Mouse (Mus musculus): Measurements from ENCODE around the gene Myt1l.

Gene Myt1l

DNA sequence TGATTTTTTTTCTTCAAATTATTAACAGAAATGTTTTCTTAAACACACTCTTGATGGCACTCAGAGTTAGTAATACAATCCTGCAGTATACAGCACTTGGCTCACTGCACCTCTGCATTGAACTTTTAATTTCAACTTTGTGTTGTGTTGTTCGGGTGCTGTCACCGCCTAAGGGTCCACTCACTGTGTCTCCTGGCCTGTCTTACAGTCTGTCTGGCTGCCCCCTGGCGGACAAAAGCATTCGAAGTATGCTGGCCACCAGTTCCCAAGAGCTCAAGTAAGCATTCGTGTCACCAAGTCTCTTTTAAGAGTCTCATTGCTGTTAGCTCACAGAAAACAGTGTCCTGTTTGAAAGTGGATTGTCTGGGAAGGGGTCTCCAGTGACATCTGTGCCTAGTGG, 326.8 kb downstream of the Myt1l start:
- POLR2A ChIA-PET = no interaction called here
- CTCF ChIA-PET = interaction anchor here (0.6 to 1.1 kb wide), 9 partner anchors 12 to 804 kb away, joined by 3 to 10 read pairs (median 3); no protein-coding TSS in a partner anchor

GRCm38 (mm10) chr12:29860986-29861385, 332.8 kb downstream of the Myt1l start:
- CTCF ChIA-PET = no interaction called here
- POLR2A ChIA-PET = no interaction called here

- CTCF ChIA-PET = interaction anchor here in 1 of 4 experiments (1.0 to 1.6 kb wide), 2 partner anchors 13 to 14 kb away, joined by 3 read pairs; no protein-coding TSS in a partner anchor
- POLR2A ChIA-PET = no interaction called here
Observed at GRCm38 (mm10) chr12:29868295-29868694, 340.1 kb downstream of the Myt1l start.

DNA sequence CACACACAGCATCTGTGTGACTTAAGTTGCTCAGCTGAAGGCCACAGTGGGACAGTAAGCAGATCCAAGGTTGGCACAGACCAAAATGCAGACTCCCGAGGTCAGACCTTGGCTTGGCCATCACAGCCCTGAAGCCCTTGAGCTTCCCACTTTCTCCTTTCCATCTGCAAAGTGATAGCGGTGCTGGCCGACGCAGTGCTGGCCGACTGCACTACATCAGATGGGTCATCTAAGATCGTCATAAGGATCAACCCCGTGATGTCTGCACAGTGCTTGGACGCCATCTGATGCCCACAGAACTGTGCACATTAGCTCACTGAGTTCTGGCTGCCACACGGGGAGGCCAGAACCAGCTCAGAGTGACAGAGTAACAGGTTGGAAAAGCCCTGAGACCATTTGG, 340.6 kb downstream of the Myt1l start:
- ChIA-PET CTCF (no interaction called here), POLR2A (no interaction called here)

DNA sequence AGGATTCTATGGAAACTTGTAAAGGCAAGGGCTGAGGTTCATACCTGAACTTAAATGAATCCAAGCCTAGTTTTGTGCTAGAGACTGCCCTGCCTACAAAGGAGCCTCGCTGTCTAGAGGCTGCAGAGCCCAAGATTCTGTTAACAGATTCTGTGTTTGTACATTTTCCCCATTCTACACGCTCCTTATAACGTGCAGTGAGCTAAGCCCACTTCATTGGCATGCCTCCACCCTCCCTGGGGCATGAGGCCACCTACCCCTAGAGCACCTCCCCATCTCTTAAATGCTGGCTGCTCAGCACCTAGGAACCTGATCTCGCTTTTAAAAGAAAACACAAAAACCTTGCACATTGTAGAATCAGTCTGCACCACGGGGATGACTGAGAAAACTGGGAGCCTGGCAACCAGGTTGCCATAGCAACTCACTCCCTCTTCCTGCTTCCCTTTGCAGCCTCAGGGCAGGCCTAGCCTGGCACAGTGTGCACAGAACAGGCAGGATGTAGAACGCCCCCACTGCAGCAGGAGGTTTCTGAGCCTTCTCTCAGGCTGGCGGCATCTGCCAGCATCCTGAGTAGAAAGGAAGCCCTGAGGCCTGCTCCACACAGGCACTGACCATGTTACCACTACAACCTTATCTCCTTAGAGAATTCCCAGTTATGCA, 344.1 kb downstream of the Myt1l start:
- ChIA-PET CTCF (no interaction called here), POLR2A (no interaction called here)

DNA sequence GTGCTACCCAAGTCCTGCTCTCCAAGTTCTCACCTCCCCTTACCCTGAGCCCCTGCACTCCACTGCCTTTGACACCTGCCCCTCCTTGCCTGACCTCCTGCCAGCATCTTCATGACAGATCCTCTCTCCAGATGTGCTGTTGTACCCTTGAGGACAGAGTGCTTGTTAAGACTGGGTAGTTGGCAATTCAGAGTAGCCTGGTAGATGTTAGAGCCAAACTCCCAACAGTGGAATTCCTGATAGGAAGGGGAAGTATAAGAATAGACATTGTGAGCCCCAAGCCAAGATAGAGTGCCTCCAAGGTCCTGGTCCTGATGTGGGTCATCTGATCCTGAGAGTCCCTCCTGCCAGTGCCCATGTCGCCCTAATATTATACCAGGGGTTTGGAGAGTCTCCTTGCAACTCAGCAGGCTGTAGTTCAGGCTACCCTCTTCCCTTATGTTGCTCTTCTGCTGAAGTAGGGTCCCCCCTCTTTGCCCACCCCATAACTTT, 345.1 kb downstream of the Myt1l start:
- CTCF ChIA-PET = no interaction called here
- POLR2A ChIA-PET = no interaction called here

DNA sequence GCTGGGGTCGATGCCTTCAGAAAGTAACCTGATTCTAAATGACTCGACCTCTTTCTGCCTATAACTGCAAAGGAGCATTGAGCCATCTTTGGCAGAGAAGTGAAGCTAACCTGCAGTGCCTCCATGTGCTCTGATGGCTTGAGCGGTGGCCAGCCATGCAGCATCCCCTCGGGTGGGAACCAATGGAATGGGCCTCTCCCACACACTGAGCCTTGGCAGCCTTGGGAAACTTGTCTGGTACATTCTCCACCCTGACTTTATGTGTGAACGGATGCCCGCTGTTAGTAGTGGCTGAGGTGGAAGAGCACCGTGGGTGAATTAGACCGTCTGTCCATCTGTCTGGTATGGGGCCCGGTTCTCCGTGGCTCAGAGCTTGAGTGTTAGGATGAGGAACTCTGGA, 349.8 kb downstream of the Myt1l start:
- CTCF ChIA-PET = no interaction called here
- POLR2A ChIA-PET = no interaction called here

- ChIA-PET POLR2A (interaction anchor here in 2 of 4 experiments (0.7 to 0.8 kb wide), 2 partner anchors 345 to 1017 kb away, joined by 3 read pairs; no protein-coding TSS in a partner anchor), CTCF (interaction anchor here (0.5 to 1.6 kb wide), 27 partner anchors 13 to 1294 kb away, joined by 3 to 6 read pairs (median 4); no protein-coding TSS in a partner anchor)
Observed at GRCm38 (mm10) chr12:29882871-29883617, 354.9 kb downstream of the Myt1l start.

- CTCF ChIA-PET = no interaction called here
- POLR2A ChIA-PET = no interaction called here
Observed at GRCm38 (mm10) chr12:29884376-29884775, 356.2 kb downstream of the Myt1l start.

DNA sequence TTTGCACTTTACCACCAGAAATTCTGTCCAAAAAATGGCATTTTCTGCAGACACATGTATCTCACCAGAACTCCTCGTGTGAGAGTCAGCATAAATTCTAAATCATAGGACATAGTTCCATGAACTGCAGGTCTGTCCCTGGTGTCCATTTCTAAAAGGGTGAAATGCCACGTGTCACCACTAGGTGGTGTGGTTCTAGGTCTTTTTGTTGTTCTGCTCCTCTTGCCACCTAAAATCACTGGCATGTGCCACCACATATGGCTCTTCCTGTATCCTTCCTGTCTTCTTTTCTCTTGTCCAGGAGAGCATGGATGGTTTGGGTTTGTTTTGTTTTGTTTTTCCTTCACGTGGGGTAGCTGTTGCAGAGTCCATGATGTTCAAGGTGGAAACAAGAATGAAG, 366.5 kb downstream of the Myt1l start:
- ChIA-PET CTCF (interaction anchor here in 2 of 4 experiments (0.6 to 1.6 kb wide), 3 partner anchors 12 to 541 kb away, joined by 3 to 5 read pairs (median 3); no protein-coding TSS in a partner anchor), POLR2A (no interaction called here)

GRCm38 (mm10) chr12:29897533-29898085, 369.4 kb downstream of the Myt1l start:
- ChIA-PET POLR2A (no interaction called here), CTCF (interaction anchor here in 2 of 4 experiments (0.5 to 0.8 kb wide), 2 partner anchors 429 to 450 kb away, joined by 3 to 4 read pairs; no protein-coding TSS in a partner anchor)

DNA sequence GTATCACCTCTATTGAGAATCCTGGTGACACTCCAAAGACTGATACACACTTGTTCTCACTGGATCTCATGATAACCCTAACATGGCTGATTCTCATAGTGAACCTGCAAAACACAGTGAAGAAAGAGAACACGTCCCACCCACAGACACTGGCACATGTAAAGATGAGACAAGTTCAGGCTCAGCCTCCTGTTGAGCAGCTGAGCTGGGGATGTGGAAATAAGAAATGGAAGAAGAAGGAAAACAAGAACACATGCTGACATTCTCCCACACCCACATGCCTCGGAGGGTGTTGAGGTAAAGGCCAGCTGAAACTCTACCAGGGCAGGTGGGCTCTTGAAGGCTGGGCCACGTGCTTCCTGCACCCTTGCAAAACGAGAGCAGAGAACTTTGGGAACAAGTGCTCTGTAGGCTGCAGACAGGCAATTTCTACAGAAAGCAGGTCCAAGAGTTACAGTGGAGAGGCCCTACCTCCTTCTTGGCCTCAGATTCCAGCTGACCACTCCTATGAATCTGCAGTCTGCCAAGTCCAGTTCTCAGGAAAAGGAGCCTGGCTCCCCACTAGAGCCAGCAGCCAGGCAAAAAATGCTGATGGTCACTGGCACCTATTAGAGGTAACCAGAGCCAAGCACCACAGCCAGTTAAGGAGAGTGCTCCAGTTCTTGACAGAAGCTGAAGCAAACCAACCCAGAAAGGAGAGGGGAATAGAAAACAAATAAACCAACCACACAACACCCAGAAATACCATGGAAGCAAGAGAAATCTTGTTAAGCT, 376.1 kb downstream of the Myt1l start:
- POLR2A ChIA-PET = no interaction called here
- CTCF ChIA-PET = interaction anchor here in 1 of 4 experiments (0.5 kb wide), 1 partner anchor 23 kb away, joined by 7 read pairs; no protein-coding TSS in a partner anchor

GRCm38 (mm10) chr12:29907056-29907455, 378.9 kb downstream of the Myt1l start:
- POLR2A ChIA-PET = interaction anchor here in 1 of 4 experiments (0.6 to 0.9 kb wide), 2 partner anchors 9 to 404 kb away, joined by 3 read pairs; no protein-coding TSS in a partner anchor
- CTCF ChIA-PET = interaction anchor here in 3 of 4 experiments (0.6 to 1.5 kb wide), 9 partner anchors 8 to 230 kb away, joined by 3 to 15 read pairs (median 4); no protein-coding TSS in a partner anchor

- ChIA-PET CTCF (no interaction called here), POLR2A (interaction anchor here in 1 of 4 experiments (0.8 kb wide), 1 partner anchor 9 kb away, joined by 3 read pairs; no protein-coding TSS in a partner anchor)
Observed at GRCm38 (mm10) chr12:29916139-29916538, 388.0 kb downstream of the Myt1l start.

- POLR2A ChIA-PET = interaction anchor here in 1 of 4 experiments (0.8 kb wide), 1 partner anchor 10 kb away, joined by 3 read pairs; no protein-coding TSS in a partner anchor
- CTCF ChIA-PET = no interaction called here
Observed at GRCm38 (mm10) chr12:29916807-29917206, 388.6 kb downstream of the Myt1l start.

GRCm38 (mm10) chr12:29920298-29920697, 392.1 kb downstream of the Myt1l start:
- ChIA-PET POLR2A (no interaction called here), CTCF (no interaction called here)

DNA sequence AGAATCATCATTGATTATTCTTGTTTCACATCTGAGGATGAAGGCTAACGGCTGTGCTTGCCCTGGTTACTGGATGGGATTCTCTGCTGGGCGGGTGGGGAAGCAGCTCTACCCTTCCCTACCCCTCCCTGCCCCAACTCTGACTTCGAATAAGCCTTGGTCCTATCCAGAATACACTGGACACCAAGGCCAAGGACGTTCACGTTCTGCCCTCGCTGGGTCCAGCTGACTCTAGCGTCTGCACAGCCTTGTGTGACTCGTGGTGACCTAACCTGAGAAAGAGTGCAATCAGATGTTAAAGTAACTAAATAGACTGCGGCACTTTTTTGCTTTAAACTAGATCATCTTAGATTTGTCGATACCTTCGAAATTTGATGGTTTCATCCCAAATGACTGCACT, 393.3 kb downstream of the Myt1l start:
- POLR2A ChIA-PET = no interaction called here
- CTCF ChIA-PET = no interaction called here

- CTCF ChIA-PET = interaction anchor here (0.6 to 2.0 kb wide), 23 partner anchors 11 to 1512 kb away, joined by 3 to 13 read pairs (median 4); partner anchors contain the start of gene Pxdn (in 1 of the 4)
- POLR2A ChIA-PET = interaction anchor here in 2 of 4 experiments (0.6 to 1.0 kb wide), 3 partner anchors 94 to 446 kb away, joined by 3 read pairs; partner anchors contain the start of gene Sntg2 (in 1 of the 2)
Observed at GRCm38 (mm10) chr12:29926896-29927295, 398.7 kb downstream of the Myt1l start.

GRCm38 (mm10) chr12:29930591-29930990, 402.4 kb downstream of the Myt1l start:
- ChIA-PET CTCF (interaction anchor here in 3 of 4 experiments (0.5 to 1.2 kb wide), 3 partner anchors 109 to 526 kb away, joined by 3 read pairs; no protein-coding TSS in a partner anchor), POLR2A (no interaction called here)
